Mouse (Mus musculus) heart, adult 2 months (tissue): ENCODE measurements around the gene Ppp2r5c. TPM values are rescaled to one million over a fixed set of nuclear protein-coding genes. Genes with fewer than 3 reads are reported as not detected.
A peak's percentile ranks its signal among the peaks of the same experiment; 100 is the strongest.

Source experiments
- DNase-seq, 2 experiments: peaks; one replicate each; pipeline ENCODE4 v3.0.0; 2021
- H3K27ac ChIP-seq: fragments of 200-600 bp; 2 replicates; pipeline ENCODE4 v1.8.1; 2022
- H3K27me3 ChIP-seq: fragments of 200-500 bp; 2 replicates; pipeline ENCODE4 v1.6.1; 2012; ENCODE audit warnings: mild to moderate bottlenecking, low read length, inconsistent platforms, mixed read lengths; ENCODE audit not compliant: control insufficient read depth, insufficient read depth
- H3K36me3 ChIP-seq: fragments of 200-500 bp; 2 replicates; pipeline ENCODE4 v1.6.1; 2012; ENCODE audit warnings: low read length, inconsistent platforms; ENCODE audit not compliant: control insufficient read depth, insufficient read depth
- H3K4me1 ChIP-seq: fragments of 200-500 bp; 2 replicates; pipeline ENCODE4 v1.6.1; 2011; ENCODE audit warnings: low read length; ENCODE audit not compliant: control insufficient read depth, insufficient read depth
- H3K4me3 ChIP-seq: fragments of 200-600 bp; 2 replicates; pipeline ENCODE4 v1.8.1; 2022
- H3K79me2 ChIP-seq: fragments of 200-500 bp; replicated peaks from 2 replicates; pipeline ENCODE4 v1.6.1; 2012; ENCODE audit warnings: mild to moderate bottlenecking, inconsistent platforms, low read length, moderate library complexity, mixed read lengths; ENCODE audit not compliant: control insufficient read depth, insufficient read depth
- H3K9ac ChIP-seq: fragments of 200-500 bp; 2 replicates; pipeline ENCODE4 v1.6.1; 2012; ENCODE audit warnings: low read depth, mild to moderate bottlenecking, control low read depth, inconsistent platforms, low read length, mixed read lengths
- CTCF ChIP-seq: fragments of 200-600 bp; IDR thresholded peaks from 2 replicates; pipeline ENCODE4 v1.8.1; 2022; ENCODE audit warnings: antibody characterized with exemption, mild to moderate bottlenecking, moderate library complexity
- EP300 ChIP-seq: fragments of 200-500 bp; IDR thresholded peaks from 2 replicates; pipeline ENCODE4 v1.6.1; 2011; ENCODE audit warnings: low read depth, low read length, control low read depth; ENCODE audit not compliant: insufficient read depth
- POLR2A ChIP-seq: fragments of 200-500 bp; IDR thresholded peaks from 2 replicates; pipeline ENCODE4 v1.6.1; 2011; ENCODE audit warnings: mild to moderate bottlenecking, low read depth, low read length, control low read depth; ENCODE audit not compliant: insufficient read depth
- WGBS: fragments of 180-500 bp; shearing (Covaris S2); methylation state at CpG from one replicate; pipeline ENCODE4 v1.1.7; 2018; 5-methylcytosine and 5-hydroxymethylcytosine counted together
- intact Hi-C: fragments of 180-260 bp; cut with DNase I; formaldehyde crosslinking; loops from one replicate; pipeline ENCODE4 v1.15.1; 2025
- polyA plus RNA-seq: library from polyadenylated mRNA; depleted of rRNA; stranded (reverse); fragments of >200 nt; gene quantifications from 2 replicates; pipeline ENCODE4 v1.2.3, GENCODE M21; 2012
- total RNA-seq, 2 experiments: library from RNA; stranded (reverse); gene quantifications; 2 replicates each; pipeline ENCODE4 v1.2.3; 2021

Gene Ppp2r5c
- total and polyA plus RNA-seq, 3 experiments: 41.7 to 93.7 (median 90.9) TPM

GRCm38 (mm10) chr12:110447306-110447705 lies 386 bp downstream of the Ppp2r5c start:
- Histone ChIP-seq H3K27me3 (no peaks in the 10 kb centered on the region), H3K79me2 (no peaks in the 10 kb centered on the region), H3K36me3 (no peaks in the 10 kb centered on the region), H3K9ac (peak overlapping the region; percentile 81), H3K4me1 (peaks cover 2% of the 10 kb centered on the region; the same call in 1 of the 2 replicates), H3K4me3 (peak overlapping the region; percentile 72), H3K27ac (peak overlapping the region; percentile 73)
- no peak for TF ChIP-seq POLR2A
- no peak for TF ChIP-seq CTCF
- no peak for TF ChIP-seq EP300
- peak; percentile 64 to 71 for DNase-seq
- 2% methylated on average over 30 of the region's 39 CpGs for WGBS
- intact Hi-C loops: loop anchor here (1.0 to 5.0 kb wide), 2 partner anchors 251 to 290 kb away; partner anchors contain the start of gene Wdr20

- DNase-seq: no peak
- no peak overlapping the region for H3K9ac ChIP-seq
- no peaks in the 10 kb centered on the region for H3K27me3 ChIP-seq
- H3K4me3 ChIP-seq: no peak overlapping the region
- WGBS: 91% methylated on average over 10 of the region's 10 CpGs
- no peak for TF ChIP-seq EP300
- no peaks in the 10 kb centered on the region for H3K79me2 ChIP-seq
- no peaks in the 10 kb centered on the region for H3K36me3 ChIP-seq
- no peak overlapping the region for H3K27ac ChIP-seq
- intact Hi-C loops: loop anchor here (5.0 kb wide), 1 partner anchor 289 kb away; the partner anchor contains the start of gene Wdr20
- H3K4me1 ChIP-seq: peaks cover 2% of the 10 kb centered on the region; the same call in 1 of the 2 replicates
These were observed 1.8 kb downstream of the Ppp2r5c start for GRCm38 (mm10) chr12:110448767-110449166.

- no peak overlapping the region for H3K27ac ChIP-seq
- peak; percentile 68 to 82 for DNase-seq
- intact Hi-C loops: loop anchor here (2.0 to 5.0 kb wide), 3 partner anchors 108 to 389 kb away; no protein-coding TSS in a partner anchor
- H3K27me3 ChIP-seq: no peaks in the 10 kb centered on the region
- TF ChIP-seq POLR2A: no peak
- peak; percentile 86; the same call in 1 of the 2 replicates for TF ChIP-seq EP300
- TF ChIP-seq CTCF: peak; percentile 99; the same call in 1 of the 2 replicates
- whole genome bisulfite sequencing: 9% methylated on average over 5 of the region's 5 CpGs
- H3K4me1 ChIP-seq: peaks cover 4% of the 10 kb centered on the region
- no peaks in the 10 kb centered on the region for H3K79me2 ChIP-seq
- no peak overlapping the region for H3K4me3 ChIP-seq
- no peak overlapping the region for H3K9ac ChIP-seq
- H3K36me3 ChIP-seq: no peaks in the 10 kb centered on the region
These were observed 7.3 kb downstream of the Ppp2r5c start for GRCm38 (mm10) chr12:110454223-110454622.

- TF ChIP-seq POLR2A (no peak), CTCF (no peak), EP300 (no peak)
- H3K79me2 ChIP-seq: no peaks in the 10 kb centered on the region
- WGBS: 83% methylated on average over 7 of the region's 7 CpGs
- peaks cover 15% of the 10 kb centered on the region for H3K4me1 ChIP-seq
- H3K36me3 ChIP-seq: no peaks in the 10 kb centered on the region
- H3K4me3 ChIP-seq: no peak overlapping the region
- H3K9ac ChIP-seq: no peak overlapping the region
- no peak for DNase-seq
- no peaks in the 10 kb centered on the region for H3K27me3 ChIP-seq
- no peak overlapping the region for H3K27ac ChIP-seq
- intact Hi-C loops: no loop called here
These were observed 9.1 kb downstream of the Ppp2r5c start for GRCm38 (mm10) chr12:110456024-110456423.

- no peaks in the 10 kb centered on the region for H3K27me3 ChIP-seq
- H3K4me1 ChIP-seq: peaks cover 15% of the 10 kb centered on the region
- no peak overlapping the region for H3K4me3 ChIP-seq
- 53% methylated on average over 6 of the region's 6 CpGs for whole genome bisulfite sequencing
- H3K27ac ChIP-seq: no peak overlapping the region
- no peaks in the 10 kb centered on the region for H3K79me2 ChIP-seq
- TF ChIP-seq EP300: no peak
- no peak for TF ChIP-seq CTCF
- no peak for TF ChIP-seq POLR2A
- H3K36me3 ChIP-seq: no peaks in the 10 kb centered on the region
- no peak overlapping the region for H3K9ac ChIP-seq
- intact Hi-C loops: no loop called here
- DNase-seq: no peak
These were observed 11.7 kb downstream of the Ppp2r5c start for GRCm38 (mm10) chr12:110458667-110459066.

GRCm38 (mm10) chr12:110460418-110461300 lies 13.7 kb downstream of the Ppp2r5c start:
- WGBS: 22% methylated on average over 18 of the region's 18 CpGs
- Histone ChIP-seq H3K27ac (peak overlapping the region; percentile 71), H3K27me3 (no peaks in the 10 kb centered on the region), H3K36me3 (no peaks in the 10 kb centered on the region), H3K4me1 (peaks cover 15% of the 10 kb centered on the region), H3K9ac (peak overlapping the region; percentile 28; the same call in 1 of the 2 replicates), H3K79me2 (no peaks in the 10 kb centered on the region), H3K4me3 (no peak overlapping the region)
- intact Hi-C loops: loop anchor here (2.0 kb wide), 1 partner anchor 76 kb away; no protein-coding TSS in a partner anchor
- DNase-seq: peak; percentile 60 to 85
- no peak for TF ChIP-seq CTCF
- peak; percentile 49; the same call in 1 of the 2 replicates for TF ChIP-seq EP300
- no peak for TF ChIP-seq POLR2A
